Mouse (Mus musculus) R1 (cell line): ENCODE measurements around the gene Cyb5r2.

Source experiments
- DNase-seq: peaks from one replicate; pipeline ENCODE4 v3.0.0-alpha.2; 2018; ENCODE audit warnings: low read depth, low spot score

The Cyb5r2 gene

DNA sequence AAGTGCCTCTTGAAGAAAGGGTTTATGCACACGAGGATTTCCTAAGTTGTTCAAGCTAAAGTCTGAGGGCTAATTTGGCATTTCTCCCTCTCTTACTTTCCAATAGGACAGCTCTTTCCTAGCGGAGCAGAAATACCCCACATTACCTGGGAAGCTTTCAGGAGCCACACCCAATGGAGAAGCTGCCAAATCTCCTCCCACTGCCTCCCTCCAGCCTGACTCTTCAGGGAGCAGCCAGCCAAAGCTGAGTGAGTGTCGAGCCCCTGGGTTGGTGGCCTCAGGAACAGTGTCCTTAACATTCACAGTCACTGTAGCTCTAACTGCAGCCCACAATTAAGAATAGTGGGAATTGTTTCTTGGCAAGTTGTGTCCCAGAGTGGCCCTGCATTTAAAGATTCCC lies 30.3 kb downstream of the Cyb5r2 start:
- no peak for DNase-seq

DNA sequence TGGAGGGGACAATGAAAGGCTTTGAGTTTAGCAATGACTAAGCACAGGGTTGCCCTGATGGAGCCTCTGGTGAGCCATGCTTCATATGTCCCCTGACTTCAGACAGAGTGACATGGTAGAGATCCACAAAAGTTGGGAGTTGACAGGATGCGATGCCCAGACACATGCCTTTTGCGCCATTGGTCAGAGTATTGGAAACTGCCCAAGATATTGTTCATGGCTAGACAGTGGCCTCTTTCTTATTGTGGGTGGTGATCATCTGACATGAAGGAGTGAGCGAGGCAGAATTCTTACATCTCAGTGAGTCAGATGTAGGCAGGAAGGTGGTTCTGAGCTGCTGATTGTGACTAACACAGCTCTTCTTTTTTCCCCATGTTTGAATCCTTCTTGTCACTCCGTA lies 35.3 kb downstream of the Cyb5r2 start:
- no peak for DNase-seq

GRCm38 (mm10) chr7:107720771-107721170 lies 37.1 kb downstream of the Cyb5r2 start:
- no peak for DNase-seq

DNA sequence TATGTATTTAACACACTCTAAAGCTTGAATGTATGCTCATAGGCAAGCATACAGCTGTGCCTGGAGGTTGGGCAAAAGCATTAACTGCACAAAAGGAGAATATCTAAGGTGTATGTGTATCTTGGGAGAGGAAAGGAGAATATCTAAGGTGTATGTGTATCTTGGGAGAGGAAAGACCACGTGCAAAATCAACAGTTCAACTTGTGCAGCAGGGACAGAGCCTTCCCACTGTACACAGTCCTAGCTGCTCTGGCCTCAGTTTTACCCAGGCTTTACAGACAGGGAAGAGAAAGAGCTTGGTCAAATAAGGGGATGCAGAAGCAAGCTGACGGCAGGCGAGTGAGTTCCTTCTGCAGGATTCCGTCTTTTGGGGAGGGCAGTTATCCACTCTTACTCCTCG lies 43.8 kb downstream of the Cyb5r2 start:
- no peak for DNase-seq

- no peak for DNase-seq
Measured at GRCm38 (mm10) chr7:107712743-107713142, 45.1 kb downstream of the Cyb5r2 start.

- peak; percentile 88 for DNase-seq
Measured at GRCm38 (mm10) chr7:107708491-107709112, 49.2 kb downstream of the Cyb5r2 start.

DNA sequence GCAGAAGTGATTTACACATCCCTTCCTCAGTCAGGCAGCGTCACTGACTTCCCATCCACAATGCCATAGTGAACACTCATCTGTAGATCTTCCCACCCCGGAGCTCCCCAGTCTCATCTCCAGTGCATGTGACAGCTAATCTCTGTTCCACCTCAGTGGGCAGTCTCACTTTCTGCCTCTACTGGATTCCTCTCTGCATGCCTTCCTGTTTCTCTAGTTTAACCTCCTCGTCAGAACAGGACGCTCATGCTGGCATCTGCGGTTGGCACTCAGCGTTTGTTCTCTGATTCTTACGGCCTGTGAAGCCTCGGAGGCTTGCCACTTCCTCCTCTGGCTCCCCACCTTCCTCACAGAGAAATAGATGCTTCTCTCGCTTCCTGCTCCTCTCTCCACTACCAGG lies 50.2 kb downstream of the Cyb5r2 start:
- no peak for DNase-seq

DNA sequence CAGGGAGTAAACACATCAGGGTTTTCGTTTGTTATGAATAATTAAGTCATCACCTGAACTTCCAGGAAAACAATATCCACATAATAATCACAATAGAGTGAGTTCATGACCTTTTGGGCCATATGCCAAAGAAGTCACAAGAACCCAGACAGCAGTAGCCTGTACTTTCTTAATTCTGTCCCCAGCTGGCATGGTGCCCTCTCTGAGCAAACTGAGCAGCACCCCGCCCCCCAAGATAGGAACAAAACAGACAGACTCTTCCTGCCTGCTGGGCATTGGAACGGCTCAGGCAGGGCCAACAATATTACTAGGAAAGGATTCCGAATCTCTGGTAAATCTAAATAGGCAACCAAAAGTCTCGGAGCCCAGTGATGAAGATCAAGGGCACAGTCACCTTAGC lies 51.9 kb downstream of the Cyb5r2 start:
- peak; percentile 49 for DNase-seq

DNA sequence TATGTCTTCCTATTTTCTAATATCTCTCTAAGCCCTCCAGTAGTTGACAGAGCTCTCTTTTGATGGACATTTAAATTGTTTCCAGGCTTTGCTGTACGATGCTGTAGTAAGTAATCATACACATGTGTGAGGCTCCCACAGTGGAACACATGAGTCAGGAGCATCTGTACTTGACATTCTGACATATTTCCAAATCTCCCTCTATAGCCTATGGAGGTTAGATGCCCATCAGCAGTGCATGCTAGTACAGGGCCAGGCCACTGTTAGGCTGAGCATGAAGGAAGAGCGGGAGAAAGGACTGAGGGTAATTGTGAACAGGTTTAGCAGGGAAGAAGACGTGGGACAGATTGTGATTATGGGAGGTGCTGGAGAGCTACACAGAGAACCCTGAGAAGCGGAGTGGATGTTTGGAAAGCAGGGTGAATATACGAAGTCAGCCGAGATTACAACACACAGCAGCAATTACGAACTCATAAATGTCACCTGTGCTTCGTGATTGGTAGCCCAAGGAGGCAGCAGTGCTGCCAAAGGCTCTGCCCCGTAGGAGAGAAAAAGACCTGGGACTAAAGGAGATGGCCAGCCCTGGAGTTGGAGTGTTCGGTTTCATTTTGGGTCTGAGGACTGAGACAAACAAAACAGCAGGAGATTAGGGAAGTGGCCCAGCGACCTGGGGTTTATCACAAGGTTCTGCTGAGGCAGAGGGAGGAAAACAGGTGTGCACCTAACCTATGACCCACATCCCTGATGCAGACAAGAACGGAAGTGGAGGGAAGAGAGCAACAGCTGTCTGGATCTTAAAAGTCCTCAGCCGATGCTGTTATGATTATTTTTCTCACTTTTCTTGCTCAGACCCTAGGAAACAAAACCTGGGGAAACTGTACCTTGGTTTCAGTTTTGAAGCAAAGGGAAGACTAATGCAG lies 55.1 kb downstream of the Cyb5r2 start:
- no peak for DNase-seq

DNA sequence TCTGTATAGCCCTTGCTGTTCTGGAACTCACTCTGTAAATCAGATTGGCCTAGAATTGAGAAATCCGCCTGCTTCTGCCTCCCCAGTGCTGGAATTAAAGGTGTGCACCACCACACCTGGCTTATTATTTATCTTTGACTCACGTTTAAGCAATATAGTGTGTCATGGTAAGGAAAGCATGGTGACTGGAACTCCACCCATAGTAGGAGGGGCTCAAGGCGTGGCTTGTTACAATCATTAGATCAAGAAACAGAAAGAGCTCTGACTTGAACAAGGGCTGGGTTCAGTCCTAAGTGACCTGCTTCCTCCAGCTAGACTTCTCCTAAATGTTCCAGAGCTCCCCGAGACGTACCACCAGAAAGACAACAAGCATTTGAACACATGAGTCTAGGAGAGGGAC lies 57.2 kb downstream of the Cyb5r2 start:
- no peak for DNase-seq

- no peak for DNase-seq
Measured at GRCm38 (mm10) chr7:107699926-107700325, 57.9 kb downstream of the Cyb5r2 start.
